Mouse (Mus musculus) heart, adult 10 weeks (tissue): Measurements from ENCODE around the gene Unkl. TPM values are rescaled to one million over a fixed set of nuclear protein-coding genes. Genes with fewer than 3 reads are reported as not detected.

Experiments used
- polyA plus RNA-seq: library from polyadenylated mRNA; stranded (reverse); fragments of 350-450 nt; fragmentation: Illumina TruSeq; extraction: RNeasy Lipid Tissue Mini Kit (QIAGEN cat#74804); gene quantifications from one replicate; pipeline ENCODE4 v1.2.3, GENCODE M21; 2014; ENCODE audit warnings: low read depth, low replicate concordance

Gene Unkl
- 9.1 TPM for polyA plus RNA-seq

GRCm38 (mm10) chr17:25188150-25189031 lies at the start of gene Unkl:
Gene Unkl, plus strand, starts transcription at chr17:25188397.

GRCm38 (mm10) chr17:25162161-25162560 lies 26.0 kb upstream of the Unkl start, which contains the start of gene Ccdc154:
Gene Ccdc154, plus strand, starts transcription at chr17:25162461.

GRCm38 (mm10) chr17:25175411-25175810 lies 12.8 kb upstream of the Unkl start, which contains the start of gene Gm38655:
Gene Gm38655, minus strand, starts transcription at chr17:25175471.

GRCm38 (mm10) chr17:25184129-25184691 lies 4.0 kb upstream of the Unkl start, which contains the start of gene BC003965:
Gene BC003965, plus strand, starts transcription at chr17:25184554.

GRCm38 (mm10) chr17:25239695-25240636 lies 51.8 kb downstream of the Unkl start, which contains the start of the genes Gnptg and Tsr3:
Gene Gnptg, minus strand, starts transcription at chr17:25240124.
Gene Tsr3, plus strand, starts transcription at chr17:25240170.

GRCm38 (mm10) chr17:25256140-25256754 lies 68.0 kb downstream of the Unkl start, which contains the start of gene Baiap3:
Gene Baiap3, minus strand, starts transcription at chr17:25256364.

GRCm38 (mm10) chr17:25274571-25275346 lies 86.6 kb downstream of the Unkl start, which contains the start of gene Ube2i:
Gene Ube2i, minus strand, starts transcription at chr17:25274622.

Other genes with a start within 250 kb of the Unkl start
- gene Jpt2, start 227.7 kb upstream of the Unkl start, polyA plus RNA-seq: 6.5 TPM
- 8.1 TPM for gene Cramp1l, start 172.6 kb upstream of the Unkl start, polyA plus RNA-seq
- gene Ift140, start 172.3 kb upstream of the Unkl start, polyA plus RNA-seq: 5.2 TPM
- 49.6 TPM for gene Tmem204, start 104.8 kb upstream of the Unkl start, polyA plus RNA-seq
- 17.6 TPM for gene Telo2, start 72.4 kb upstream of the Unkl start, polyA plus RNA-seq
- not detected for gene Ptx4, start 67.6 kb upstream of the Unkl start, polyA plus RNA-seq
- 22.7 TPM for gene Clcn7, start 55.0 kb upstream of the Unkl start, polyA plus RNA-seq
- not detected for gene Ccdc154, start 25.9 kb upstream of the Unkl start, polyA plus RNA-seq
- gene Gm38655, start 12.9 kb upstream of the Unkl start, polyA plus RNA-seq: not detected
- gene BC003965, start 3.8 kb upstream of the Unkl start, polyA plus RNA-seq: 21.1 TPM
- gene Gnptg, start 51.7 kb downstream of the Unkl start, polyA plus RNA-seq: 18.7 TPM
- gene Tsr3, start 51.8 kb downstream of the Unkl start, polyA plus RNA-seq: 9.7 TPM
- 1.0 TPM for gene Baiap3, start 68.0 kb downstream of the Unkl start, polyA plus RNA-seq
- gene Ube2i, start 86.2 kb downstream of the Unkl start, polyA plus RNA-seq: 105 TPM
- not detected for gene Prss34, start 110.0 kb downstream of the Unkl start, polyA plus RNA-seq
- not detected for gene Prss28, start 120.2 kb downstream of the Unkl start, polyA plus RNA-seq
- gene Prss29, start 130.3 kb downstream of the Unkl start, polyA plus RNA-seq: not detected
- 0.39 TPM for gene Tpsab1, start 157.2 kb downstream of the Unkl start, polyA plus RNA-seq
- gene Tpsb2, start 177.9 kb downstream of the Unkl start, polyA plus RNA-seq: 2.8 TPM
- not detected for gene Tpsg1, start 180.9 kb downstream of the Unkl start, polyA plus RNA-seq
- gene Cacna1h, start 245.4 kb downstream of the Unkl start, polyA plus RNA-seq: 13.6 TPM